In genomic region chr2:127919740-127920139, GRCm38 (mm10) we compare ENCODE assay signal across 26 mouse cellular contexts.
A peak's percentile ranks its signal among the peaks of the same experiment; 100 is the strongest.
DNase-seq lines count a peak whose midpoint lies in the region; ATAC-seq and TF ChIP-seq lines count a peak whose summit lies in the region.
"Had no signal": no experiment of that assay in that cellular context is flagged by ENCODE, and none has a peak within 500 bp of the region (broad histone marks: within the 10 kb centered on the region; RNA-seq: fewer than 3 reads in every experiment).

No protein-coding gene starts in this region.

- H3K36me3 ChIP-seq in lung, postnatal 0 days (ENCODE audit: insufficient read depth, low read length), result no peaks in the 10 kb centered on the region
- H3K36me3 ChIP-seq: embryonic facial prominence, embryonic 10.5 days; embryonic facial prominence, embryonic 13.5 days; forebrain, embryonic 10.5 days; G1E; hindbrain, embryonic 12.5 days; hindbrain, embryonic 15.5 days had no signal

- H3K4me2 ChIP-seq in lung, postnatal 0 days (replicated peaks; ENCODE audit: low read depth, low read length), result no peak overlapping the region
- H3K4me2 ChIP-seq: embryonic facial prominence, embryonic 13.5 days; forebrain, embryonic 13.5 days; heart, embryonic 11.5 days; hindbrain, embryonic 12.5 days; hindbrain, embryonic 15.5 days had no signal

- WGBS in lung, postnatal 0 days, result 61% methylated on average over 1 of the region's 1 CpGs

- peak; percentile 56; the same call in 1 of the 2 replicates for TF ChIP-seq EP300 in lung, postnatal 0 days (IDR thresholded peaks at IDR 0.05)

- peak; percentile 76 for ATAC-seq in lung, postnatal 0 days
- ATAC-seq: forebrain, embryonic 13.5 days; forebrain, embryonic 16.5 days had no signal

- no peaks in the 10 kb centered on the region for H3K4me1 ChIP-seq in lung, postnatal 0 days (ENCODE audit: insufficient read depth, low read depth, low read length)
- H3K4me1 ChIP-seq: forebrain, embryonic 13.5 days; hindbrain, embryonic 15.5 days had no signal

- no peaks in the 10 kb centered on the region for H3K9me3 ChIP-seq in lung, postnatal 0 days (ENCODE audit: low read length)
- H3K9me3 ChIP-seq: embryonic facial prominence, embryonic 10.5 days; embryonic facial prominence, embryonic 13.5 days; forebrain, embryonic 10.5 days; forebrain, embryonic 13.5 days; G1E; hindbrain, embryonic 12.5 days; hindbrain, embryonic 15.5 days had no signal

- TF ChIP-seq CTCF in lung, postnatal 0 days (IDR thresholded peaks at IDR 0.05), result no peak

- no peak overlapping the region for H3K9ac ChIP-seq in lung, postnatal 0 days (replicated peaks; ENCODE audit: low read depth)
- H3K9ac ChIP-seq: embryonic facial prominence, embryonic 13.5 days; forebrain, embryonic 13.5 days; hindbrain, embryonic 12.5 days; hindbrain, embryonic 15.5 days had no signal

- no peak overlapping the region for H3K27ac ChIP-seq in lung, postnatal 0 days (ENCODE audit: low read length)
- H3K27ac ChIP-seq: embryonic facial prominence, embryonic 10.5 days; embryonic facial prominence, embryonic 13.5 days; forebrain, embryonic 10.5 days; forebrain, embryonic 13.5 days; gastrocnemius, adult 2 months; hindbrain, embryonic 12.5 days; hindbrain, embryonic 15.5 days had no signal

- H3K4me3 ChIP-seq in lung, postnatal 0 days (ENCODE audit: low read depth, low read length), result no peak overlapping the region
- H3K4me3 ChIP-seq: embryonic facial prominence, embryonic 10.5 days; embryonic facial prominence, embryonic 13.5 days; forebrain, embryonic 10.5 days; forebrain, embryonic 13.5 days; gastrocnemius, adult 2 months; hindbrain, embryonic 12.5 days; hindbrain, embryonic 15.5 days had no signal

- DNase-seq in kidney, adult 9 months, result peak; percentile 10
- no peak for DNase-seq in kidney, postnatal 25 days
- DNase-seq in lung, postnatal 0 days (ENCODE audit: low spot score), result peak; percentile 76
- DNase-seq in lung, postnatal 25 days (ENCODE audit: low spot score), result peak; percentile 79
- no peak for DNase-seq in left cerebral cortex, adult 9 months (ENCODE audit: low spot score in 2 of 2)
- no peak for DNase-seq in neural tube, embryonic 10.5 days (ENCODE audit: extremely low spot score, low spot score)
- DNase-seq in layer of hippocampus, adult 9-11 months, result no peak
- DNase-seq: adrenal gland, adult 8-10 months; adrenal gland, postnatal 25 days; B cell, adult 2 months; cerebellum, adult 11-12 months; cerebellum, adult 8-10 months; cerebellum, postnatal 10 days; cerebellum, postnatal 36 days; embryo, embryonic 11 days; gastrocnemius, adult 2 months; gastrocnemius, postnatal 14 days had no signal

- H3K27me3 ChIP-seq in lung, postnatal 0 days (replicated peaks; ENCODE audit: insufficient read depth, low read length), result no peaks in the 10 kb centered on the region
- H3K27me3 ChIP-seq: forebrain, embryonic 13.5 days; hindbrain, embryonic 12.5 days; hindbrain, embryonic 15.5 days had no signal

Comparison
In these comparisons a context has a peak if more than half of its experiments do, and no peak if none do; other contexts are left out.
1. DNase-seq: peak in kidney, adult 9 months (single experiment), lung, postnatal 0 days (single experiment) and lung, postnatal 25 days (single experiment); none in kidney, postnatal 25 days (0 of 2), left cerebral cortex, adult 9 months (0 of 2), neural tube, embryonic 10.5 days (single experiment) and layer of hippocampus, adult 9-11 months (single experiment).